Mouse (Mus musculus): ENCODE results near the gene Birc5. TPM values are rescaled to one million over a fixed set of nuclear protein-coding genes. Genes with fewer than 3 reads are reported as not detected.
A peak's percentile ranks its signal among the peaks of the same experiment; 100 is the strongest.

Birc5 gene
- polyA plus RNA-seq, 1 experiment from 2014 or later, result 145 TPM

GRCm38 (mm10) chr11:117824060-117824969 is 24.7 kb upstream of the Birc5 start:
- H3K27ac ChIP-seq (ENCODE audit: low read depth, low read length), result peak overlapping the region; percentile 76; the same call in 1 of the 2 replicates
- 11% methylated on average over 23 of the region's 23 CpGs for WGBS
- H3K4me1 ChIP-seq (ENCODE audit: control insufficient read depth, insufficient read depth, low read length), result peaks cover 22% of the 10 kb centered on the region

GRCm38 (mm10) chr11:117825333-117826101 is 23.5 kb upstream of the Birc5 start, which contains the start of the genes Afmid and Tk1:
TSS of gene Afmid (plus strand) at chr11:117825924.
TSS of gene Tk1 (minus strand) at chr11:117826092.
- Histone ChIP-seq H3K4me2 (ENCODE audit: low read length) (peak within 1 kb of the TSS; percentile 74), H3K4me1 (ENCODE audit: control insufficient read depth, insufficient read depth, low read length) (peaks cover 22% of the 10 kb centered on the region), H3K9ac (ENCODE audit: low read length) (peak within 1 kb of the TSS; percentile 56), H3K27me3 (replicated peaks; ENCODE audit: control insufficient read depth, insufficient read depth, low read length) (no peaks in the 10 kb centered on the region), H3K36me3 (ENCODE audit: control insufficient read depth, insufficient read depth, low read length) (peaks cover 16% of the 10 kb centered on the region; the same call in 1 of the 2 replicates), H3K27ac (ENCODE audit: low read depth, low read length) (peak within 1 kb of the TSS; percentile 76), H3K4me3 (ENCODE audit: low read depth, low read length) (peak within 1 kb of the TSS; percentile 34), H3K9me3 (replicated peaks; ENCODE audit: control insufficient read depth, low read length) (no peaks in the 10 kb centered on the region)
- peak; percentile 59 for ATAC-seq
- under 1% methylated on average over 34 of the region's 34 CpGs for WGBS
- peak; percentile 90 for DNase-seq (ENCODE audit: low spot score)

More at GRCm38 (mm10) chr11:117824060-117824969, 24.7 kb upstream of the Birc5 start:
- no peaks in the 10 kb centered on the region for H3K27me3 ChIP-seq (replicated peaks; ENCODE audit: control insufficient read depth, insufficient read depth, low read length)
- ATAC-seq, result peak; percentile 77
- no peaks in the 10 kb centered on the region for H3K9me3 ChIP-seq (replicated peaks; ENCODE audit: control insufficient read depth, low read length)
- H3K9ac ChIP-seq (ENCODE audit: low read length), result peak overlapping the region; percentile 56
- H3K4me2 ChIP-seq (ENCODE audit: low read length), result peak overlapping the region; percentile 74
- peak; percentile 85 for DNase-seq (ENCODE audit: low spot score)
- H3K4me3 ChIP-seq (ENCODE audit: low read depth, low read length), result peak overlapping the region; percentile 34
- H3K36me3 ChIP-seq (ENCODE audit: control insufficient read depth, insufficient read depth, low read length), result peaks cover 26% of the 10 kb centered on the region; the same call in 1 of the 2 replicates

- 2% methylated on average over 5 of the region's 5 CpGs for WGBS
- Histone ChIP-seq H3K27me3 (replicated peaks; ENCODE audit: control insufficient read depth, insufficient read depth, low read length) (no peaks in the 10 kb centered on the region), H3K9ac (ENCODE audit: low read length) (peak overlapping the region; percentile 56), H3K9me3 (replicated peaks; ENCODE audit: control insufficient read depth, low read length) (no peaks in the 10 kb centered on the region), H3K27ac (ENCODE audit: low read depth, low read length) (peak overlapping the region; percentile 76), H3K4me3 (ENCODE audit: low read depth, low read length) (peak overlapping the region; percentile 34), H3K4me2 (ENCODE audit: low read length) (peak overlapping the region; percentile 74), H3K4me1 (ENCODE audit: control insufficient read depth, insufficient read depth, low read length) (peaks cover 22% of the 10 kb centered on the region), H3K36me3 (ENCODE audit: control insufficient read depth, insufficient read depth, low read length) (peaks cover 11% of the 10 kb centered on the region; the same call in 1 of the 2 replicates)
- DNase-seq (ENCODE audit: low spot score), result peak; percentile 56
- peak; percentile 28 for ATAC-seq
Observed at GRCm38 (mm10) chr11:117826164-117826563, 22.9 kb upstream of the Birc5 start.

- Histone ChIP-seq H3K4me1 (ENCODE audit: control insufficient read depth, insufficient read depth, low read length) (peaks cover 22% of the 10 kb centered on the region), H3K9ac (ENCODE audit: low read length) (no peak overlapping the region; the same call in 1 of the 2 replicates), H3K9me3 (replicated peaks; ENCODE audit: control insufficient read depth, low read length) (no peaks in the 10 kb centered on the region), H3K36me3 (ENCODE audit: control insufficient read depth, insufficient read depth, low read length) (0 out of 2 replicates have a peak, but pooled peaks cover 4% of the 10 kb centered on the region), H3K27me3 (replicated peaks; ENCODE audit: control insufficient read depth, insufficient read depth, low read length) (no peaks in the 10 kb centered on the region), H3K27ac (ENCODE audit: low read depth, low read length) (no peak overlapping the region), H3K4me3 (ENCODE audit: low read depth, low read length) (no peak overlapping the region), H3K4me2 (ENCODE audit: low read length) (peak overlapping the region; percentile 74)
- no peak for ATAC-seq
- DNase-seq (ENCODE audit: low spot score), result no peak
- 52% methylated on average over 8 of the region's 8 CpGs for WGBS
Observed at GRCm38 (mm10) chr11:117826916-117827315, 22.1 kb upstream of the Birc5 start.

GRCm38 (mm10) chr11:117827386-117827785 is 21.7 kb upstream of the Birc5 start:
- H3K4me3 ChIP-seq (ENCODE audit: low read depth, low read length), result no peak overlapping the region
- H3K4me2 ChIP-seq (ENCODE audit: low read length), result no peak overlapping the region
- no peak overlapping the region for H3K9ac ChIP-seq (ENCODE audit: low read length)
- no peak overlapping the region for H3K27ac ChIP-seq (ENCODE audit: low read depth, low read length)
- 0 out of 2 replicates have a peak, but pooled peaks cover 2% of the 10 kb centered on the region for H3K36me3 ChIP-seq (ENCODE audit: control insufficient read depth, insufficient read depth, low read length)
- no peaks in the 10 kb centered on the region for H3K9me3 ChIP-seq (replicated peaks; ENCODE audit: control insufficient read depth, low read length)
- H3K4me1 ChIP-seq (ENCODE audit: control insufficient read depth, insufficient read depth, low read length), result peaks cover 26% of the 10 kb centered on the region
- ATAC-seq (no peak), DNase-seq (ENCODE audit: low spot score) (no peak)
- no peaks in the 10 kb centered on the region for H3K27me3 ChIP-seq (replicated peaks; ENCODE audit: control insufficient read depth, insufficient read depth, low read length)
- 79% methylated on average over 3 of the region's 3 CpGs for WGBS

GRCm38 (mm10) chr11:117828149-117828887 is 20.7 kb upstream of the Birc5 start:
- Histone ChIP-seq H3K27ac (ENCODE audit: low read depth, low read length) (no peak overlapping the region), H3K27me3 (replicated peaks; ENCODE audit: control insufficient read depth, insufficient read depth, low read length) (no peaks in the 10 kb centered on the region), H3K36me3 (ENCODE audit: control insufficient read depth, insufficient read depth, low read length) (no peaks in the 10 kb centered on the region), H3K9me3 (replicated peaks; ENCODE audit: control insufficient read depth, low read length) (no peaks in the 10 kb centered on the region), H3K4me2 (ENCODE audit: low read length) (no peak overlapping the region), H3K4me1 (ENCODE audit: control insufficient read depth, insufficient read depth, low read length) (peaks cover 26% of the 10 kb centered on the region), H3K4me3 (ENCODE audit: low read depth, low read length) (no peak overlapping the region), H3K9ac (ENCODE audit: low read length) (no peak overlapping the region; the same call in 1 of the 2 replicates)
- 72% methylated on average over 18 of the region's 18 CpGs for WGBS
- DNase-seq (ENCODE audit: low spot score) (peak; percentile 45), ATAC-seq (no peak)

- ATAC-seq, result no peak
- Histone ChIP-seq H3K4me3 (ENCODE audit: low read depth, low read length) (no peak overlapping the region), H3K27me3 (replicated peaks; ENCODE audit: control insufficient read depth, insufficient read depth, low read length) (no peaks in the 10 kb centered on the region), H3K9me3 (replicated peaks; ENCODE audit: control insufficient read depth, low read length) (no peaks in the 10 kb centered on the region), H3K4me1 (ENCODE audit: control insufficient read depth, insufficient read depth, low read length) (peaks cover 24% of the 10 kb centered on the region), H3K36me3 (ENCODE audit: control insufficient read depth, insufficient read depth, low read length) (no peaks in the 10 kb centered on the region), H3K4me2 (ENCODE audit: low read length) (no peak overlapping the region), H3K9ac (ENCODE audit: low read length) (peak overlapping the region; percentile 17; the same call in 1 of the 2 replicates), H3K27ac (ENCODE audit: low read depth, low read length) (0 out of 2 replicates have a peak overlapping the region, but pooled peaks have one; percentile 24)
- WGBS, result 56% methylated on average over 9 of the region's 9 CpGs
- DNase-seq (ENCODE audit: low spot score), result no peak
Observed at GRCm38 (mm10) chr11:117828888-117829604, 20.0 kb upstream of the Birc5 start.
